Mouse (Mus musculus): ENCODE measurements at regions not wholly inside any gene's neighbourhood (a gene's known extent, or its start where the extent isn't known, plus 50 kb on each side); places are given as distances from the start of the nearest gene placed in this dataset.

DNA sequence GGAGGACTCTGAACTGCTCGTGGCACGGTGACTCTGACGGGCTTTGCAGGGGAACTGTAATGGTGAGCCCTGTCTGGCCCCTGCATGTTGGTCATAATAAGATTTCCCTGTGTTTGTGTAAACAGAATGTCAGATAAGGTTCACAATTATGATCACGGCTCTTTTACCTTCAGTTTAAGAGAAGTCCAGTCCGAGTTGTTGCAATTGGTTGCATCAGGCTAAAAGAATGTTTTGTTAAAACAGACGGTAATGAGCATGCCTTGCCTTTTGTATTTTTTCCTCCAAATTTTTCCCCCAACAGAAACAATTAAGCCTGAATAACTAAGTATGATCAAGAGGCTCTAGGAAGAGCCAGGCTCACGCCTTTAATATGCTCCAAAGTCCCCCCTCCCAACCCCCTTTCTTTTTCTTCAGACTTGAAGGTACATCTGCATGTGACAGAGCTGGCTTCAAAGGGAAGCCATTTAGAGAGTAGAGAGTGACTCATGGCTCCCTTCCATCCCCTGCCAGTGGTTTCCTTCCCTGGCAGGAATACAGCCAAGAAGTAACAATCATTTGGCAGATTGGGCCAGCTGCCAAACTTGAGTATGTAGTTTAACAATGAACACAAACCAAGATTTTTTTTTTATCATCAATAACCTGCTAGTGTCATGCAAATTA, 93.3 kb upstream of the Meis1 start:
- no peaks in the 10 kb centered on the region for H3K9me3 ChIP-seq (replicated peaks; ENCODE audit: low read length)
- dilution Hi-C loops (cut with MboI; ENCODE audit: extremely low pct_ligation_motif_present, extremely low pct_unique_long_range_greater_than_20kb, low sequenced_read_pairs) (no loop called here), in situ Hi-C loops (cut with MboI; ENCODE audit: low pct_ligation_motif_present, low pct_unique_long_range_greater_than_20kb, low sequenced_read_pairs) (no loop called here)
- TF ChIP-seq BHLHE40 (IDR thresholded peaks at IDR 0.05; ENCODE audit: low read depth, low read length) (0 out of 2 replicates have a peak, but pooled peaks have one; percentile 7), CTCF (conservative IDR thresholded peaks at IDR 0.05 in 1 of 2, IDR thresholded peaks at IDR 0.05 in 1 of 2; ENCODE audit: low read depth in 2 of 2, low read length in 2 of 2) (no peak)
- H3K79me2 ChIP-seq (replicated peaks; ENCODE audit: control insufficient read depth, extremely low read depth, insufficient read depth, poor library complexity, severe bottlenecking), result no peaks in the 10 kb centered on the region
- DNase-seq (ENCODE audit: extremely low read depth), result no peak
- H3K4me1 ChIP-seq (ENCODE audit: control insufficient read depth in 1 of 2, insufficient read depth in 2 of 2), result peaks cover 2 to 7% of the 10 kb centered on the region in 2 experiments; a peak in 2 of 4 replicates
- H3K9ac ChIP-seq (ENCODE audit: insufficient read depth, low read depth), result no peak overlapping the region
- no peak overlapping the region for H3K4me3 ChIP-seq (replicated peaks in 1 of 3; ENCODE audit: low read depth in 2 of 3, low read length in 2 of 3, poor library complexity in 1 of 3)
- no peak overlapping the region for H3K27ac ChIP-seq (ENCODE audit: insufficient read depth, low read depth)
- H3K4me2 ChIP-seq (ENCODE audit: insufficient read depth, low read depth, poor library complexity, severe bottlenecking), result no peak overlapping the region
- no peaks in the 10 kb centered on the region for H3K36me3 ChIP-seq (replicated peaks in 1 of 2; ENCODE audit: control insufficient read depth in 1 of 2, insufficient read depth in 1 of 2, low read length in 1 of 2)
- H3K27me3 ChIP-seq (replicated peaks), result no peaks in the 10 kb centered on the region

GRCm38 (mm10) chr11:19117121-19117520, 98.3 kb upstream of the Meis1 start:
- Histone ChIP-seq H3K79me2 (replicated peaks; ENCODE audit: control insufficient read depth, extremely low read depth, insufficient read depth, poor library complexity, severe bottlenecking) (no peaks in the 10 kb centered on the region), H3K27me3 (replicated peaks) (no peaks in the 10 kb centered on the region), H3K9ac (ENCODE audit: insufficient read depth, low read depth) (no peak overlapping the region), H3K4me3 (replicated peaks in 1 of 3; ENCODE audit: low read depth in 2 of 3, low read length in 2 of 3, poor library complexity in 1 of 3) (no peak overlapping the region), H3K4me1 (ENCODE audit: control insufficient read depth in 1 of 2, insufficient read depth in 2 of 2) (peaks cover 2 to 7% of the 10 kb centered on the region in 2 experiments; a peak in 2 of 4 replicates), H3K4me2 (ENCODE audit: insufficient read depth, low read depth, poor library complexity, severe bottlenecking) (no peak overlapping the region), H3K27ac (ENCODE audit: insufficient read depth, low read depth) (no peak overlapping the region), H3K36me3 (replicated peaks in 1 of 2; ENCODE audit: control insufficient read depth in 1 of 2, insufficient read depth in 1 of 2, low read length in 1 of 2) (no peaks in the 10 kb centered on the region), H3K9me3 (replicated peaks; ENCODE audit: low read length) (no peaks in the 10 kb centered on the region)
- DNase-seq (ENCODE audit: extremely low read depth), result no peak
- TF ChIP-seq ZNF384 (IDR thresholded peaks at IDR 0.05; ENCODE audit: low read depth, low read length), result no peak
- no peak for TF ChIP-seq ZC3H11A (IDR thresholded peaks at IDR 0.05; ENCODE audit: low read depth, low read length)
- no peak for TF ChIP-seq ELF1 (IDR thresholded peaks at IDR 0.05; ENCODE audit: low read depth, low read length)
- no peak for TF ChIP-seq ETS1 (conservative IDR thresholded peaks at IDR 0.05; ENCODE audit: low read depth, low read length)
- no peak for TF ChIP-seq MAX (IDR thresholded peaks at IDR 0.05; ENCODE audit: low read length)
- no peak for TF ChIP-seq MAZ (IDR thresholded peaks at IDR 0.05; ENCODE audit: low read depth, low read length)
- TF ChIP-seq SMC3 (IDR thresholded peaks at IDR 0.05; ENCODE audit: low read depth, low read length), result no peak
- no peak for TF ChIP-seq TBP (conservative IDR thresholded peaks at IDR 0.05; ENCODE audit: low read depth, low read length)
- no peak for TF ChIP-seq JUN (IDR thresholded peaks at IDR 0.05; ENCODE audit: insufficient read depth, low read depth, low read length)
- TF ChIP-seq NELFE (IDR thresholded peaks at IDR 0.05; ENCODE audit: low read depth, low read length), result no peak
- TF ChIP-seq JUND (conservative IDR thresholded peaks at IDR 0.05; ENCODE audit: low read depth, low read length), result no peak
- TF ChIP-seq NRF1 (IDR thresholded peaks at IDR 0.05; ENCODE audit: low read depth, low read length), result no peak
- no peak for TF ChIP-seq MAFK (IDR thresholded peaks at IDR 0.05; ENCODE audit: insufficient replicate concordance, low read length)
- dilution Hi-C loops (cut with MboI; ENCODE audit: extremely low pct_ligation_motif_present, extremely low pct_unique_long_range_greater_than_20kb, low sequenced_read_pairs) (no loop called here), in situ Hi-C loops (cut with MboI; ENCODE audit: low pct_ligation_motif_present, low pct_unique_long_range_greater_than_20kb, low sequenced_read_pairs) (no loop called here)
